Mouse (Mus musculus): ENCODE measurements around the gene Dnm3. TPM values are rescaled to one million over a fixed set of nuclear protein-coding genes. Genes with fewer than 3 reads are reported as not detected.

The Dnm3 gene
- total and polyA plus RNA-seq, 3 experiments, result not detected

GRCm38 (mm10) chr1:162298527-162298926 is 179.3 kb downstream of the Dnm3 start:
- no peak for DNase-seq (ENCODE audit: low read depth, low spot score)
- Histone ChIP-seq H3K27me3 (ENCODE audit: control insufficient read depth in 1 of 2, insufficient read depth in 2 of 2, low read length in 2 of 2) (peaks cover 0 to 4% of the 10 kb centered on the region in 2 experiments; a peak in 3 of 4 replicates), H3K36me3 (ENCODE audit: control insufficient read depth in 1 of 2, insufficient read depth in 2 of 2, low read length in 2 of 2) (no peaks in the 10 kb centered on the region), H3K79me2 (ENCODE audit: control insufficient read depth, insufficient read depth, low read length, poor library complexity) (no peaks in the 10 kb centered on the region), H3K9ac (ENCODE audit: control insufficient read depth, low read depth, low read length, poor library complexity, severe bottlenecking) (no peak overlapping the region), H3K4me3 (ENCODE audit: control insufficient read depth in 1 of 2, insufficient read depth in 1 of 2, low read depth in 2 of 2, low read length in 2 of 2) (no peak overlapping the region), H3K4me1 (ENCODE audit: control insufficient read depth in 1 of 2, insufficient read depth in 2 of 2, low read length in 2 of 2) (no peaks in the 10 kb centered on the region), H3K9me3 (replicated peaks; ENCODE audit: insufficient read depth, low read length) (no peaks in the 10 kb centered on the region), H3K27ac (ENCODE audit: control insufficient read depth, low read depth, low read length) (no peak overlapping the region)
- TF ChIP-seq MYB (IDR thresholded peaks at IDR 0.05; ENCODE audit: low read depth, low read length), result no peak
- TF ChIP-seq MEF2A (IDR thresholded peaks at IDR 0.05; ENCODE audit: extremely low read depth, insufficient replicate concordance, low read depth, low read length, poor library complexity, severe bottlenecking), result no peak
- no peak for TF ChIP-seq RCOR1 (IDR thresholded peaks at IDR 0.05; ENCODE audit: low read depth, low read length)
- no peak for TF ChIP-seq MXI1 (IDR thresholded peaks at IDR 0.05; ENCODE audit: low read depth, low read length)
- TF ChIP-seq NELFE (IDR thresholded peaks at IDR 0.05; ENCODE audit: low read depth, low read length), result no peak
- TF ChIP-seq KAT2A (conservative IDR thresholded peaks at IDR 0.05; ENCODE audit: low read depth, low read length), result no peak
- TF ChIP-seq GATA1 (IDR thresholded peaks at IDR 0.05; ENCODE audit: low read depth, low read length), result no peak

- no peak overlapping the region for H3K9ac ChIP-seq (ENCODE audit: control insufficient read depth, low read depth, low read length, poor library complexity, severe bottlenecking)
- no peaks in the 10 kb centered on the region for H3K79me2 ChIP-seq (ENCODE audit: control insufficient read depth, insufficient read depth, low read length, poor library complexity)
- no peak overlapping the region for H3K4me3 ChIP-seq (ENCODE audit: control insufficient read depth in 1 of 2, insufficient read depth in 1 of 2, low read depth in 2 of 2, low read length in 2 of 2)
- H3K36me3 ChIP-seq (ENCODE audit: control insufficient read depth in 1 of 2, insufficient read depth in 2 of 2, low read length in 2 of 2), result no peaks in the 10 kb centered on the region
- peaks cover 0 to 2% of the 10 kb centered on the region in 2 experiments; a peak in 2 of 4 replicates for H3K27me3 ChIP-seq (ENCODE audit: control insufficient read depth in 1 of 2, insufficient read depth in 2 of 2, low read length in 2 of 2)
- TF ChIP-seq USF1 (IDR thresholded peaks at IDR 0.05; ENCODE audit: low read depth, low read length) (no peak), HCFC1 (IDR thresholded peaks at IDR 0.05; ENCODE audit: low read depth, low read length) (no peak), MXI1 (IDR thresholded peaks at IDR 0.05; ENCODE audit: low read depth, low read length) (no peak), E2F4 (IDR thresholded peaks at IDR 0.05; ENCODE audit: borderline replicate concordance, low read depth, low read length) (no peak), BHLHE40 (IDR thresholded peaks at IDR 0.05; ENCODE audit: borderline replicate concordance, low read depth, low read length) (no peak), CHD1 (IDR thresholded peaks at IDR 0.05; ENCODE audit: low read depth, low read length) (no peak), POLR2AphosphoS2 (IDR thresholded peaks at IDR 0.05; ENCODE audit: low read length) (no peak)
- no peaks in the 10 kb centered on the region for H3K9me3 ChIP-seq (replicated peaks; ENCODE audit: insufficient read depth, low read length)
- H3K27ac ChIP-seq (ENCODE audit: control insufficient read depth, low read depth, low read length), result no peak overlapping the region
- no peak for DNase-seq (ENCODE audit: low read depth, low spot score)
- H3K4me1 ChIP-seq (ENCODE audit: control insufficient read depth in 1 of 2, insufficient read depth in 2 of 2, low read length in 2 of 2), result no peaks in the 10 kb centered on the region
Observed at GRCm38 (mm10) chr1:162295443-162295842, 182.4 kb downstream of the Dnm3 start.

- TF ChIP-seq SIN3A (IDR thresholded peaks at IDR 0.05; ENCODE audit: low read length) (no peak), MEF2A (IDR thresholded peaks at IDR 0.05; ENCODE audit: extremely low read depth, insufficient replicate concordance, low read depth, low read length, poor library complexity, severe bottlenecking) (no peak)
- no peak for DNase-seq (ENCODE audit: low read depth, low spot score)
- no peak overlapping the region for H3K9ac ChIP-seq (ENCODE audit: control insufficient read depth, low read depth, low read length, poor library complexity, severe bottlenecking)
- no peaks in the 10 kb centered on the region for H3K9me3 ChIP-seq (replicated peaks; ENCODE audit: insufficient read depth, low read length)
- no peak overlapping the region for H3K27ac ChIP-seq (ENCODE audit: control insufficient read depth, low read depth, low read length)
- peaks cover 0 to 2% of the 10 kb centered on the region in 2 experiments; a peak in 1 of 4 replicates for H3K27me3 ChIP-seq (ENCODE audit: control insufficient read depth in 1 of 2, insufficient read depth in 2 of 2, low read length in 2 of 2)
- H3K36me3 ChIP-seq (ENCODE audit: control insufficient read depth in 1 of 2, insufficient read depth in 2 of 2, low read length in 2 of 2), result no peaks in the 10 kb centered on the region
- no peak overlapping the region for H3K4me3 ChIP-seq (ENCODE audit: control insufficient read depth in 1 of 2, insufficient read depth in 1 of 2, low read depth in 2 of 2, low read length in 2 of 2)
- H3K4me1 ChIP-seq (ENCODE audit: control insufficient read depth in 1 of 2, insufficient read depth in 2 of 2, low read length in 2 of 2), result no peaks in the 10 kb centered on the region
- H3K79me2 ChIP-seq (ENCODE audit: control insufficient read depth, insufficient read depth, low read length, poor library complexity), result no peaks in the 10 kb centered on the region
Observed at GRCm38 (mm10) chr1:162294572-162294910, 183.3 kb downstream of the Dnm3 start.
